Mouse (Mus musculus): ENCODE results near the gene Ttc37. TPM values are rescaled to one million over a fixed set of nuclear protein-coding genes. Genes with fewer than 3 reads are reported as not detected.

The Ttc37 gene
- total and polyA plus RNA-seq, 3 experiments, result 16.8 to 116 (median 20.3) TPM

- Histone ChIP-seq H3K36me3 (ENCODE audit: control insufficient read depth in 1 of 2, insufficient read depth in 2 of 2, low read length in 2 of 2) (peaks cover 0 to 6% of the 10 kb centered on the region in 2 experiments; a peak in 2 of 4 replicates), H3K79me2 (ENCODE audit: control insufficient read depth, insufficient read depth, low read length, poor library complexity) (no peaks in the 10 kb centered on the region), H3K9ac (ENCODE audit: control insufficient read depth, low read depth, low read length, poor library complexity, severe bottlenecking) (no peak overlapping the region), H3K27ac (ENCODE audit: control insufficient read depth, low read depth, low read length) (no peak overlapping the region), H3K9me3 (replicated peaks; ENCODE audit: insufficient read depth, low read length) (no peaks in the 10 kb centered on the region), H3K27me3 (ENCODE audit: control insufficient read depth in 1 of 2, insufficient read depth in 2 of 2, low read length in 2 of 2) (no peaks in the 10 kb centered on the region), H3K4me1 (ENCODE audit: control insufficient read depth in 1 of 2, insufficient read depth in 2 of 2, low read length in 2 of 2) (no peaks in the 10 kb centered on the region), H3K4me3 (ENCODE audit: control insufficient read depth in 1 of 2, insufficient read depth in 1 of 2, low read depth in 2 of 2, low read length in 2 of 2) (no peak overlapping the region)
- DNase-seq (ENCODE audit: low read depth, low spot score), result no peak
- TF ChIP-seq MXI1 (IDR thresholded peaks at IDR 0.05; ENCODE audit: low read depth, low read length) (no peak), TBP (IDR thresholded peaks at IDR 0.05; ENCODE audit: low read depth, low read length) (no peak), MAZ (IDR thresholded peaks at IDR 0.05; ENCODE audit: low read depth, low read length) (no peak), TAL1 (IDR thresholded peaks at IDR 0.05; ENCODE audit: low read length) (no peak), UBTF (IDR thresholded peaks at IDR 0.05; ENCODE audit: borderline replicate concordance, insufficient read depth, low read depth, low read length) (no peak), EP300 (IDR thresholded peaks at IDR 0.05; ENCODE audit: low read depth in 1 of 2, low read length in 2 of 2) (no peak), CTCF (IDR thresholded peaks at IDR 0.05 in 2 of 3, conservative IDR thresholded peaks at IDR 0.05 in 1 of 3; ENCODE audit: control insufficient read depth in 1 of 3, insufficient read depth in 1 of 3, low read depth in 2 of 3, low read length in 3 of 3, poor library complexity in 1 of 3, severe bottlenecking in 1 of 3) (no peak), NELFE (IDR thresholded peaks at IDR 0.05; ENCODE audit: low read depth, low read length) (no peak), HCFC1 (IDR thresholded peaks at IDR 0.05; ENCODE audit: low read depth, low read length) (no peak), MEF2A (IDR thresholded peaks at IDR 0.05; ENCODE audit: extremely low read depth, insufficient replicate concordance, low read depth, low read length, poor library complexity, severe bottlenecking) (no peak), MAFK (IDR thresholded peaks at IDR 0.05; ENCODE audit: borderline replicate concordance, low read depth, low read length) (no peak), JUND (IDR thresholded peaks at IDR 0.05; ENCODE audit: low read depth, low read length) (no peak), ZC3H11A (IDR thresholded peaks at IDR 0.05; ENCODE audit: low read depth, low read length) (no peak), MYC (IDR thresholded peaks at IDR 0.05; ENCODE audit: low read depth, low read length) (no peak), SMC3 (IDR thresholded peaks at IDR 0.05; ENCODE audit: low read depth, low read length) (no peak)
Observed at GRCm38 (mm10) chr13:76109069-76109824, 10.7 kb downstream of the Ttc37 start.

- H3K9ac ChIP-seq (ENCODE audit: control insufficient read depth, low read depth, low read length, poor library complexity, severe bottlenecking), result no peak overlapping the region
- no peaks in the 10 kb centered on the region for H3K79me2 ChIP-seq (ENCODE audit: control insufficient read depth, insufficient read depth, low read length, poor library complexity)
- H3K36me3 ChIP-seq (ENCODE audit: control insufficient read depth in 1 of 2, insufficient read depth in 2 of 2, low read length in 2 of 2), result peaks cover 0 to 10% of the 10 kb centered on the region in 2 experiments; a peak in 2 of 4 replicates
- no peaks in the 10 kb centered on the region for H3K9me3 ChIP-seq (replicated peaks; ENCODE audit: insufficient read depth, low read length)
- no peak overlapping the region for H3K27ac ChIP-seq (ENCODE audit: control insufficient read depth, low read depth, low read length)
- peak; percentile 8 for DNase-seq (ENCODE audit: low read depth, low spot score)
- TF ChIP-seq MAZ (IDR thresholded peaks at IDR 0.05; ENCODE audit: low read depth, low read length), result no peak
- TF ChIP-seq MAFK (IDR thresholded peaks at IDR 0.05; ENCODE audit: borderline replicate concordance, low read depth, low read length), result no peak
- TF ChIP-seq GABPA (IDR thresholded peaks at IDR 0.05; ENCODE audit: low read depth, low read length), result no peak
- no peak for TF ChIP-seq E2F4 (IDR thresholded peaks at IDR 0.05; ENCODE audit: borderline replicate concordance, low read depth, low read length)
- TF ChIP-seq MAX (IDR thresholded peaks at IDR 0.05; ENCODE audit: low read length), result no peak
- no peak for TF ChIP-seq SIN3A (IDR thresholded peaks at IDR 0.05; ENCODE audit: low read length)
- no peak for TF ChIP-seq JUND (IDR thresholded peaks at IDR 0.05; ENCODE audit: low read depth, low read length)
- TF ChIP-seq MYB (IDR thresholded peaks at IDR 0.05; ENCODE audit: low read depth, low read length), result no peak
- no peak for TF ChIP-seq SMC3 (IDR thresholded peaks at IDR 0.05; ENCODE audit: low read depth, low read length)
- TF ChIP-seq USF2 (IDR thresholded peaks at IDR 0.05; ENCODE audit: borderline replicate concordance in 1 of 2, insufficient read depth in 1 of 2, low read depth in 1 of 2, low read length in 2 of 2), result no peak
- TF ChIP-seq RAD21 (IDR thresholded peaks at IDR 0.05; ENCODE audit: low read depth, low read length), result no peak
- no peak for TF ChIP-seq GATA1 (IDR thresholded peaks at IDR 0.05; ENCODE audit: low read depth, low read length)
- TF ChIP-seq TBP (IDR thresholded peaks at IDR 0.05; ENCODE audit: low read depth, low read length), result no peak
- no peak for TF ChIP-seq POLR2AphosphoS2 (IDR thresholded peaks at IDR 0.05; ENCODE audit: low read length)
- TF ChIP-seq POLR2AphosphoS5 (IDR thresholded peaks at IDR 0.05; ENCODE audit: borderline replicate concordance, low read depth, low read length), result no peak
- TF ChIP-seq HCFC1 (IDR thresholded peaks at IDR 0.05; ENCODE audit: low read depth, low read length), result no peak
- H3K4me1 ChIP-seq (ENCODE audit: control insufficient read depth in 1 of 2, insufficient read depth in 2 of 2, low read length in 2 of 2), result no peaks in the 10 kb centered on the region
- no peaks in the 10 kb centered on the region for H3K27me3 ChIP-seq (ENCODE audit: control insufficient read depth in 1 of 2, insufficient read depth in 2 of 2, low read length in 2 of 2)
- H3K4me3 ChIP-seq (ENCODE audit: control insufficient read depth in 1 of 2, insufficient read depth in 1 of 2, low read depth in 2 of 2, low read length in 2 of 2), result no peak overlapping the region
Observed at GRCm38 (mm10) chr13:76128799-76129198, 30.3 kb downstream of the Ttc37 start.

Data from MEL (cell line).